Mouse (Mus musculus) ovary, adult 10 weeks (tissue): ENCODE measurements around the gene Nudcd3. TPM values are rescaled to one million over a fixed set of nuclear protein-coding genes. Genes with fewer than 3 reads are reported as not detected.

Source experiments
- polyA plus RNA-seq: library from polyadenylated mRNA; stranded (reverse); fragments of 350-450 nt; fragmentation: Illumina TruSeq; extraction: RNeasy Lipid Tissue Mini Kit (QIAGEN cat#74804); gene quantifications from one replicate; pipeline ENCODE4 v1.2.3, GENCODE M21; 2014

The Nudcd3 gene
- polyA plus RNA-seq = 21.9 TPM

DNA sequence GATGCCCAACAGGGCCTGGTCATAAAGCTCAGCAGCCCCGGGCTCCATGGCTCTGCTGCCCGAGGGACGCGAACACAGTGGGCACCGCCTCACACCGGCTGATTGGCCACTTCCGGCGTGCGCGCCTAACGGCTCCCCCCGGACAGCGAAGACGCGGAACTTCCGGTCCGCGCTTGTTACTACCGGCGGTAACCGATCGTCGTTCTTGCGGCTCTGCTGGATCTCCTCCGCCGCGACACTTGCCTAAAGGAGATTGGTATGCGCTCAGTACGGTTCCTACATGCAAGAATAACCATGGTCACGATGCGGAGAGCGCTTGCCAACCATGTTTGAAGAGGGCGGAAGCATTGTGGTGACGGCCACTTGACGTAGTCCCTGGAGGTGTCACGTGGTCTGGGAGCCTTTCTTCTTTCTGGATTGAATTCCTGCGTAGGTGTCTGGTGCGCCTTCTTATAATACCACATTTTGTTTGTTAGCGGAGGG, at the start of gene Nudcd3:
Nudcd3 (minus strand) TSS at position 329 of the 483 bp plus-strand sequence.

DNA sequence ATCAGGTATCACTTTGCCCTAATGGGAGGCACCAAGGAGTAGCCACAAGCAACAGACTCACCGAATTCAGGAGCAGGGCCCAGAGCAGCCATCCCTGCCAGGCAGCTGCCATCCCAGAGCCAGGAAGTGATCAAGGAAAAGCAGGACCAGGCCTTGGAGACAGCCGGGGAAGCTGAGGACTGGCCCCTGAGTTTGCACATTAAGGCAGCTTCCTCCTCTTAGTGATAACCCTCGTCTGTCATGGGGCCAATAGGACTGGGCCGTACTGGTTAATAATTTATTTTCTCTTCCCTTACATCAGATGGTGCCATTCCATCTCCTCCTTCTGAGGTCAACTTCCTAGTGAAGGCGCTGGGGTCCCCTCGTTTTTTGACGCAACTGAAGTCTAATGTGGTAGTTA, 29.8 kb upstream of the Nudcd3 start, which contains the start of gene Npc1l1:
Npc1l1 (minus strand) TSS at position 132 of the 400 bp plus-strand sequence.

DNA sequence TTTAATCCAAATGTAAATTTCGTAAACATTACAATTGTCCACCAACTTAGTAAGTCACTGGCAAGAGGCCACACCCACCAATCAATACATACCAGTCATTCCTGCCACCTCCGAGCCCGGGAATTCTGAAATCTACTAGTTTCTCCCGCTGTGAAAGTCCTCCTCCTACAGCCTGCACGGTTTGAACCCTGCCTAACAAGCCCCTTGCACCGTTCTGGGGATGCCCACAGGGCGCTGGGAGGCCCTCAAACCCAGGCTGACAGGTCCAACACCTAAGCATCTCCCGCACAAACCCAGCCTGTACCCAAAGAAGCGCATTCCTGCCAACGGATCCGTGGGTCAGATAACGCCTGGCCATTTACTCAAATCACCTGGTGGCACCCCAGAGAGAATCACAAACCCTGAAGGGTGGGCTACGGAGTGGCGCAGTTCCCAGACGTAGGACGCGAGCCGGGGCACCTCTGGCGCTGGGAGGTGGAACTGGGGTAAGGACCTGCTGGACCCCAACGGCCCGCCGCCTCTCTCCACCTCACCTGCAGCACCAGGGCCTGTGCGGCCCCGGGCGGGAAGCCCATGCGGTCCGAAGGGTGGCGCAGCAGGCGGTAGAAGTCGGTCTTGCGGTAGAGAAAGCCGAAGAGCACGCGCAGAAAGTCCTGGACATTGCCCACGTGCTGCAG, 667 bp downstream of the Nudcd3 start, which contains the start of gene A730071L15Rik:
A730071L15Rik (plus strand) TSS at position 620 of the 677 bp plus-strand sequence.

DNA sequence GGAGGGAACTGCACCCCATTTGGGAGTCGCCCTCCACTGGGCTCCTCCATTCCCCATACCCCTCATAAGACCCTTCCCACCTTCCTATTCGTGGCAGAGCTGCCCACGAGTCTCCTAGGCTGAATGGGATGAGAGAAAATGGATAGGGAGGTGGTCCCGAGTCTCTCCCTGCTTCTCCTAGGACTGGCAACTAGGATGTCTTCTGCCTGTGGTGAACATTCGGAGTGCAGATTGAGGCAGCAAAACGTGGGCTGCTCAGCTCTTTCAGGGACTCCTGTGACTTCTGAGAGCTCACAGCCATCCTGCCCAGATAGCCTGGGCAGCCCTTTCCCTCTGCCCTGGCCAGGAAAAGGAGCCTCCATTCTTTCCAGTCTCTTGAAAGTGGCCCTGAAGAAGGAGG, 134.0 kb downstream of the Nudcd3 start, which contains the start of gene Camk2b:
Camk2b (minus strand) TSS at position 187 of the 400 bp plus-strand sequence.

Other genes starting within 250 kb of the Nudcd3 start
- 40.7 TPM for gene Ykt6, start 244.7 kb downstream of the Nudcd3 start, polyA plus RNA-seq
- gene Camk2b, start 134.1 kb downstream of the Nudcd3 start, polyA plus RNA-seq = 0.17 TPM
- gene A730071L15Rik, start 386 bp downstream of the Nudcd3 start, polyA plus RNA-seq = not detected
- gene Npc1l1, start 29.7 kb upstream of the Nudcd3 start, polyA plus RNA-seq = not detected
- 8.7 TPM for gene Ddx56, start 67.4 kb upstream of the Nudcd3 start, polyA plus RNA-seq
- 46.5 TPM for gene Tmed4, start 74.5 kb upstream of the Nudcd3 start, polyA plus RNA-seq
- gene Ogdh, start 91.2 kb upstream of the Nudcd3 start, polyA plus RNA-seq = 64.3 TPM
- gene Zmiz2, start 188.7 kb upstream of the Nudcd3 start, polyA plus RNA-seq = 0.63 TPM
- gene Ppia, start 215.0 kb upstream of the Nudcd3 start, polyA plus RNA-seq = 1,012 TPM
- 19.9 TPM for gene H2afv, start 244.0 kb upstream of the Nudcd3 start, polyA plus RNA-seq